In the genomic region with DNA sequence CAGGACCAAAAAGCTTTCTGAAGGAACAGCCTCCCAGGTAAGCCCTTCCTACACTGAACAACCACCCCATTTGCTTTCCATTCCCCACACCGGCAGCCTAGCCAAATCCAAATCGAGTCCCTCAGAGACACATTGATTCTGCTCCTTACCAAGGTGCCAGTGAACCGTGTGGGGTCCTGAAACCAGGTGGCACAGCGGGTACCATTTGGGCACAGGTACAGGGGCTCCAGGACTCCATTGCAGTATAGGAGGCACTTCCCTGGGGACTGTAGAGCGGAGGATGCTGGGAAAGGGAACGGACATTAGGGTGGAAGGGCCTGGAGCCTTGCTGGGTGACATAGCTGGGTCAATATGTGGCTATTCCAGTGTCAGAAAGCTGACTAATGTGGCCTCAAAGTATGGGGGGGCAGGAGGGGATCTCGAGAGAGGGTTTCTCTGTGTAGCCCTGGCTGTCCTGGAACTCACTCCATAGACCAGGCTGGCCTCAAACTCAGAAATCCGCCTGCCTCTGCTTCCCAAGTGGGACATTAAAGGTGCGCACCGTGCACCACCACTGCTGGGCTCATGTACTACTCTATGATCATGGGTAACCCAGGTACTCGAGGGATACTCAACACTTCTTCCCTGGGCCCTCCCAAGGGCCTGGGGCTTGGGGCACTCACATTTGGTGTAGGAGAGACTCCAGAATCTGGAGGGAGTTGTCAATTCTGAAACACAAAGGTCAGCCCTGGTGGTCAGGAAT, we compare ENCODE assay signal across 9 mouse cellular contexts. TPM values are rescaled to one million over a fixed set of nuclear protein-coding genes. Genes with fewer than 3 reads are reported as not detected.
DNase-seq lines count a peak whose midpoint lies in the region; ATAC-seq and TF ChIP-seq lines count a peak whose summit lies in the region.
"Had no signal": no experiment of that assay in that cellular context is flagged by ENCODE, and none has a peak within 500 bp of the region (broad histone marks: within the 10 kb centered on the region; RNA-seq: fewer than 3 reads in every experiment).

No protein-coding gene starts in this region.

- H3K36me3 ChIP-seq in lung, embryonic 16.5 days (ENCODE audit: control insufficient read depth, insufficient read depth, low read length) = peaks cover 18% of the 10 kb centered on the region
- H3K36me3 ChIP-seq in limb, embryonic 12.5 days = peaks cover 37% of the 10 kb centered on the region
- H3K36me3 ChIP-seq in stomach, embryonic 15.5 days = peaks cover 19% of the 10 kb centered on the region

- WGBS in cerebellum, adult 2 months = 47% methylated on average over 11 of the region's 11 CpGs
- 79% methylated on average over 11 of the region's 11 CpGs for WGBS in lung, embryonic 16.5 days
- 85% methylated on average over 11 of the region's 11 CpGs for WGBS in limb, embryonic 12.5 days
- WGBS in stomach, embryonic 15.5 days = 83% methylated on average over 11 of the region's 11 CpGs

- H3K9me3 ChIP-seq in lung, embryonic 16.5 days (ENCODE audit: control insufficient read depth, low read length) = no peaks in the 10 kb centered on the region
- no peaks in the 10 kb centered on the region for H3K9me3 ChIP-seq in limb, embryonic 12.5 days
- no peaks in the 10 kb centered on the region for H3K9me3 ChIP-seq in stomach, embryonic 15.5 days

- H3K4me1 ChIP-seq in cerebellum, adult 2 months (ENCODE audit: control insufficient read depth, insufficient read depth, low read length) = peaks cover 20% of the 10 kb centered on the region
- peaks cover 22% of the 10 kb centered on the region for H3K4me1 ChIP-seq in lung, embryonic 16.5 days (replicated peaks; ENCODE audit: control insufficient read depth, insufficient read depth, low read length)
- peaks cover 14% of the 10 kb centered on the region for H3K4me1 ChIP-seq in limb, embryonic 12.5 days (replicated peaks)
- H3K4me1 ChIP-seq in stomach, embryonic 15.5 days = peaks cover 18% of the 10 kb centered on the region

- H3K27me3 ChIP-seq in cerebellum, adult 2 months (ENCODE audit: control insufficient read depth, insufficient read depth, low read length) = no peaks in the 10 kb centered on the region
- no peaks in the 10 kb centered on the region for H3K27me3 ChIP-seq in lung, embryonic 16.5 days (ENCODE audit: control insufficient read depth, insufficient read depth, low read depth, low read length)
- peaks cover 18% of the 10 kb centered on the region for H3K27me3 ChIP-seq in limb, embryonic 12.5 days
- peaks cover 5% of the 10 kb centered on the region; the same call in 1 of the 2 replicates for H3K27me3 ChIP-seq in stomach, embryonic 15.5 days (replicated peaks)

- peak overlapping the region; percentile 75 for H3K4me3 ChIP-seq in cerebellum, adult 2 months (replicated peaks; ENCODE audit: insufficient read depth, low read depth, low read length)
- no peak overlapping the region; the same call in 1 of the 2 replicates for H3K4me3 ChIP-seq in lung, embryonic 16.5 days (ENCODE audit: low read length)
- H3K4me3 ChIP-seq in limb, embryonic 12.5 days (replicated peaks) = peak overlapping the region; percentile 79; the same call in 1 of the 2 replicates
- H3K4me3 ChIP-seq in stomach, embryonic 15.5 days (replicated peaks) = peak overlapping the region; percentile 90

- no peak for ATAC-seq in lung, embryonic 16.5 days (ENCODE audit: low read depth)
- no peak for ATAC-seq in limb, embryonic 12.5 days (ENCODE audit: insufficient number of reproducible peaks, insufficient read depth, low FRiP score, low TSS enrichment, low read depth)
- ATAC-seq in stomach, embryonic 15.5 days (ENCODE audit: insufficient read depth, low FRiP score, low read depth) = no peak

- DNase-seq in cerebellum, adult 2 months = peak; percentile 19 to 40
- no peak for DNase-seq in cerebellum, adult 11 months
- no peak for DNase-seq in lung, adult 18-20 months
- no peak for DNase-seq in layer of hippocampus, adult 9-10 months (ENCODE audit: low spot score)
- no peak for DNase-seq in spleen, postnatal 14 days (ENCODE audit: low spot score in 2 of 2)
- DNase-seq: B cell, adult 2 months had no signal

- H3K9ac ChIP-seq in lung, embryonic 16.5 days (ENCODE audit: low read length) = peak overlapping the region; percentile 34; the same call in 1 of the 2 replicates
- H3K9ac ChIP-seq in limb, embryonic 12.5 days (replicated peaks) = peak overlapping the region; percentile 84; the same call in 1 of the 2 replicates
- H3K9ac ChIP-seq in stomach, embryonic 15.5 days = peak overlapping the region; percentile 86; the same call in 1 of the 2 replicates

- no peak overlapping the region for H3K27ac ChIP-seq in cerebellum, adult 2 months (ENCODE audit: insufficient read depth, low read length)
- H3K27ac ChIP-seq in lung, embryonic 16.5 days (ENCODE audit: low read length) = no peak overlapping the region
- H3K27ac ChIP-seq in limb, embryonic 12.5 days = no peak overlapping the region
- H3K27ac ChIP-seq in stomach, embryonic 15.5 days = no peak overlapping the region

- peak overlapping the region; percentile 95 for H3K4me2 ChIP-seq in lung, embryonic 16.5 days (ENCODE audit: low read depth, low read length)
- H3K4me2 ChIP-seq in limb, embryonic 12.5 days = peak overlapping the region; percentile 88
- H3K4me2 ChIP-seq in stomach, embryonic 15.5 days = peak overlapping the region; percentile 86

- TF ChIP-seq CTCF in cerebellum, adult 2 months (IDR thresholded peaks at IDR 0.05; ENCODE audit: borderline replicate concordance, insufficient read depth, low read depth, low read length) = no peak

- no peak for TF ChIP-seq POLR2A in cerebellum, adult 2 months (IDR thresholded peaks at IDR 0.05; ENCODE audit: borderline replicate concordance, insufficient read depth, low read length)

RNA-seq across cellular contexts. Expression of gene Slc25a39, which starts 2.0 kb away (rescaled TPM):
- polyA plus RNA-seq in cerebellum, adult 2 months (2012; rRNA removed) = 124 and 126 TPM in 2 replicates
- 234 and 252 TPM in 2 replicates for polyA plus RNA-seq in lung, embryonic 16.5 days (2015; fragmentation: Nextera tagmentation; extraction: Ambion mirVana)
- 164 and 174 TPM in 2 replicates for polyA plus RNA-seq in limb, embryonic 12.5 days (2016; fragmentation: Nextera tagmentation; extraction: Ambion mirVana)
- polyA plus RNA-seq in stomach, embryonic 15.5 days (2015; fragmentation: Nextera tagmentation; extraction: Ambion mirVana) = 256 and 259 TPM in 2 replicates

RNA-seq across cellular contexts. Expression of gene Rundc3a, which starts 12.5 kb away (rescaled TPM):
- polyA plus RNA-seq in cerebellum, adult 2 months (2012; rRNA removed) = 446 and 460 TPM in 2 replicates
- 1.8 and 2.9 TPM in 2 replicates for polyA plus RNA-seq in lung, embryonic 16.5 days (2015; fragmentation: Nextera tagmentation; extraction: Ambion mirVana)
- 1.7 and 2.3 TPM in 2 replicates for polyA plus RNA-seq in limb, embryonic 12.5 days (2016; fragmentation: Nextera tagmentation; extraction: Ambion mirVana)
- polyA plus RNA-seq in stomach, embryonic 15.5 days (2015; fragmentation: Nextera tagmentation; extraction: Ambion mirVana) = 8.8 and 9.2 TPM in 2 replicates

RNA-seq across cellular contexts. Expression of gene Grn, which starts 24.4 kb away (rescaled TPM):
- 58.4 TPM in 2 replicates for polyA plus RNA-seq in cerebellum, adult 2 months (2012; rRNA removed)
- 195 and 201 TPM in 2 replicates for polyA plus RNA-seq in lung, embryonic 16.5 days (2015; fragmentation: Nextera tagmentation; extraction: Ambion mirVana)
- polyA plus RNA-seq in limb, embryonic 12.5 days (2016; fragmentation: Nextera tagmentation; extraction: Ambion mirVana) = 101 and 106 TPM in 2 replicates
- 155 and 161 TPM in 2 replicates for polyA plus RNA-seq in stomach, embryonic 15.5 days (2015; fragmentation: Nextera tagmentation; extraction: Ambion mirVana)

RNA-seq across cellular contexts. Expression of gene Slc4a1, which starts 39.7 kb away (rescaled TPM):
- 0.72 and 0.90 TPM in 2 replicates for polyA plus RNA-seq in cerebellum, adult 2 months (2012; rRNA removed)
- polyA plus RNA-seq in lung, embryonic 16.5 days (2015; fragmentation: Nextera tagmentation; extraction: Ambion mirVana) = 8.9 and 18.2 TPM in 2 replicates
- polyA plus RNA-seq in limb, embryonic 12.5 days (2016; fragmentation: Nextera tagmentation; extraction: Ambion mirVana) = 22.6 and 25.0 TPM in 2 replicates
- 31.8 and 68.8 TPM in 2 replicates for polyA plus RNA-seq in stomach, embryonic 15.5 days (2015; fragmentation: Nextera tagmentation; extraction: Ambion mirVana)

RNA-seq across cellular contexts. Expression of gene Fam171a2, which starts 41.8 kb away (rescaled TPM):
- 57.8 and 60.3 TPM in 2 replicates for polyA plus RNA-seq in cerebellum, adult 2 months (2012; rRNA removed)
- polyA plus RNA-seq in lung, embryonic 16.5 days (2015; fragmentation: Nextera tagmentation; extraction: Ambion mirVana) = 2.9 and 3.9 TPM in 2 replicates
- 9.7 and 10.7 TPM in 2 replicates for polyA plus RNA-seq in limb, embryonic 12.5 days (2016; fragmentation: Nextera tagmentation; extraction: Ambion mirVana)
- polyA plus RNA-seq in stomach, embryonic 15.5 days (2015; fragmentation: Nextera tagmentation; extraction: Ambion mirVana) = 5.5 and 6.1 TPM in 2 replicates

Comparison
In these comparisons a context has a peak if more than half of its experiments do, and no peak if none do; other contexts are left out.
1. DNase-seq: peak in cerebellum, adult 2 months (2 of 2); none in cerebellum, adult 11 months (single experiment), lung, adult 18-20 months (0 of 2), layer of hippocampus, adult 9-10 months (single experiment) and spleen, postnatal 14 days (0 of 2).
2. H3K9ac ChIP-seq: peak in every context shown above with its lines; median percentile 86 in stomach, embryonic 15.5 days; 84 in limb, embryonic 12.5 days; 34 in lung, embryonic 16.5 days.
3. RNA of gene Rundc3a, which starts 12.5 kb away (polyA plus RNA-seq): 446 to 460 TPM in cerebellum, adult 2 months; 8.8 to 9.2 TPM in stomach, embryonic 15.5 days, 1.8 to 2.9 TPM in lung, embryonic 16.5 days and 1.7 to 2.3 TPM in limb, embryonic 12.5 days; every median in the first group is over 10 times any median in the second.
4. Peak in every context shown above with its lines, with median percentiles within 50 percentile points of each other: H3K4me2 ChIP-seq.